Mouse (Mus musculus): ENCODE results near the gene Inpp5d. TPM values are rescaled to one million over a fixed set of nuclear protein-coding genes. Genes with fewer than 3 reads are reported as not detected.

The Inpp5d gene
- polyA plus RNA-seq, 1 experiment from 2014 or later: 2.8 TPM

GRCm38 (mm10) chr1:87621146-87621857, 1.2 kb downstream of the Inpp5d start:
- no peak for ATAC-seq
- Histone ChIP-seq H3K9me3 (ENCODE audit: control insufficient read depth, low read length) (no peaks in the 10 kb centered on the region), H3K27me3 (replicated peaks; ENCODE audit: control insufficient read depth, insufficient read depth, low read length) (no peaks in the 10 kb centered on the region), H3K4me3 (replicated peaks; ENCODE audit: low read length) (no peak overlapping the region), H3K4me2 (ENCODE audit: low read length) (no peak overlapping the region), H3K36me3 (ENCODE audit: control insufficient read depth, insufficient read depth) (no peaks in the 10 kb centered on the region), H3K27ac (ENCODE audit: low read length) (no peak overlapping the region), H3K9ac (replicated peaks; ENCODE audit: low read depth, low read length) (no peak overlapping the region), H3K4me1 (replicated peaks; ENCODE audit: control insufficient read depth, insufficient read depth, low read length) (no peaks in the 10 kb centered on the region)
- 89% methylated on average over 9 of the region's 9 CpGs for WGBS

GRCm38 (mm10) chr1:87621858-87622279, 1.8 kb downstream of the Inpp5d start:
- Histone ChIP-seq H3K27me3 (replicated peaks; ENCODE audit: control insufficient read depth, insufficient read depth, low read length) (no peaks in the 10 kb centered on the region), H3K9ac (replicated peaks; ENCODE audit: low read depth, low read length) (no peak overlapping the region), H3K27ac (ENCODE audit: low read length) (no peak overlapping the region), H3K36me3 (ENCODE audit: control insufficient read depth, insufficient read depth) (no peaks in the 10 kb centered on the region), H3K4me3 (replicated peaks; ENCODE audit: low read length) (no peak overlapping the region), H3K4me2 (ENCODE audit: low read length) (no peak overlapping the region), H3K9me3 (ENCODE audit: control insufficient read depth, low read length) (no peaks in the 10 kb centered on the region), H3K4me1 (replicated peaks; ENCODE audit: control insufficient read depth, insufficient read depth, low read length) (no peaks in the 10 kb centered on the region)
- 60% methylated on average over 3 of the region's 3 CpGs for WGBS
- no peak for ATAC-seq

- no peak overlapping the region for H3K27ac ChIP-seq (ENCODE audit: low read length)
- WGBS: 85% methylated on average over 1 of the region's 1 CpGs
- no peaks in the 10 kb centered on the region for H3K27me3 ChIP-seq (replicated peaks; ENCODE audit: control insufficient read depth, insufficient read depth, low read length)
- no peak overlapping the region for H3K4me3 ChIP-seq (replicated peaks; ENCODE audit: low read length)
- ATAC-seq: no peak
- H3K9ac ChIP-seq (replicated peaks; ENCODE audit: low read depth, low read length): no peak overlapping the region
- no peak overlapping the region for H3K4me2 ChIP-seq (ENCODE audit: low read length)
- H3K4me1 ChIP-seq (replicated peaks; ENCODE audit: control insufficient read depth, insufficient read depth, low read length): no peaks in the 10 kb centered on the region
- H3K36me3 ChIP-seq (ENCODE audit: control insufficient read depth, insufficient read depth): no peaks in the 10 kb centered on the region
- no peaks in the 10 kb centered on the region for H3K9me3 ChIP-seq (ENCODE audit: control insufficient read depth, low read length)
These were observed 4.0 kb downstream of the Inpp5d start for GRCm38 (mm10) chr1:87623977-87624666.

- Histone ChIP-seq H3K4me2 (ENCODE audit: low read length) (no peak overlapping the region), H3K27me3 (replicated peaks; ENCODE audit: control insufficient read depth, insufficient read depth, low read length) (no peaks in the 10 kb centered on the region), H3K9ac (replicated peaks; ENCODE audit: low read depth, low read length) (no peak overlapping the region), H3K4me3 (replicated peaks; ENCODE audit: low read length) (no peak overlapping the region), H3K9me3 (ENCODE audit: control insufficient read depth, low read length) (no peaks in the 10 kb centered on the region), H3K36me3 (ENCODE audit: control insufficient read depth, insufficient read depth) (no peaks in the 10 kb centered on the region), H3K27ac (ENCODE audit: low read length) (no peak overlapping the region), H3K4me1 (replicated peaks; ENCODE audit: control insufficient read depth, insufficient read depth, low read length) (no peaks in the 10 kb centered on the region)
- WGBS: 82% methylated on average over 2 of the region's 2 CpGs
- ATAC-seq: no peak
These were observed 4.7 kb downstream of the Inpp5d start for GRCm38 (mm10) chr1:87624826-87625225.

GRCm38 (mm10) chr1:87625254-87626025, 5.3 kb downstream of the Inpp5d start:
- no peaks in the 10 kb centered on the region for H3K9me3 ChIP-seq (ENCODE audit: control insufficient read depth, low read length)
- ATAC-seq: no peak
- no peaks in the 10 kb centered on the region for H3K36me3 ChIP-seq (ENCODE audit: control insufficient read depth, insufficient read depth)
- 83% methylated on average over 6 of the region's 6 CpGs for WGBS
- no peak overlapping the region for H3K4me3 ChIP-seq (replicated peaks; ENCODE audit: low read length)
- H3K9ac ChIP-seq (replicated peaks; ENCODE audit: low read depth, low read length): no peak overlapping the region
- H3K4me2 ChIP-seq (ENCODE audit: low read length): no peak overlapping the region
- no peaks in the 10 kb centered on the region for H3K27me3 ChIP-seq (replicated peaks; ENCODE audit: control insufficient read depth, insufficient read depth, low read length)
- no peaks in the 10 kb centered on the region for H3K4me1 ChIP-seq (replicated peaks; ENCODE audit: control insufficient read depth, insufficient read depth, low read length)
- H3K27ac ChIP-seq (ENCODE audit: low read length): no peak overlapping the region

- no peak for ATAC-seq
- Histone ChIP-seq H3K4me2 (ENCODE audit: low read length) (no peak overlapping the region), H3K9ac (replicated peaks; ENCODE audit: low read depth, low read length) (no peak overlapping the region), H3K27me3 (replicated peaks; ENCODE audit: control insufficient read depth, insufficient read depth, low read length) (no peaks in the 10 kb centered on the region), H3K9me3 (ENCODE audit: control insufficient read depth, low read length) (no peaks in the 10 kb centered on the region), H3K4me3 (replicated peaks; ENCODE audit: low read length) (no peak overlapping the region), H3K27ac (ENCODE audit: low read length) (no peak overlapping the region), H3K36me3 (ENCODE audit: control insufficient read depth, insufficient read depth) (no peaks in the 10 kb centered on the region), H3K4me1 (replicated peaks; ENCODE audit: control insufficient read depth, insufficient read depth, low read length) (no peaks in the 10 kb centered on the region)
- 77% methylated on average over 2 of the region's 2 CpGs for WGBS
These were observed 6.2 kb downstream of the Inpp5d start for GRCm38 (mm10) chr1:87626344-87626743.

- no peak overlapping the region for H3K4me3 ChIP-seq (replicated peaks; ENCODE audit: low read length)
- no peak overlapping the region for H3K4me2 ChIP-seq (ENCODE audit: low read length)
- 77% methylated on average over 2 of the region's 2 CpGs for WGBS
- H3K4me1 ChIP-seq (replicated peaks; ENCODE audit: control insufficient read depth, insufficient read depth, low read length): no peaks in the 10 kb centered on the region
- no peak overlapping the region for H3K9ac ChIP-seq (replicated peaks; ENCODE audit: low read depth, low read length)
- H3K9me3 ChIP-seq (ENCODE audit: control insufficient read depth, low read length): no peaks in the 10 kb centered on the region
- H3K27ac ChIP-seq (ENCODE audit: low read length): no peak overlapping the region
- H3K36me3 ChIP-seq (ENCODE audit: control insufficient read depth, insufficient read depth): no peaks in the 10 kb centered on the region
- H3K27me3 ChIP-seq (replicated peaks; ENCODE audit: control insufficient read depth, insufficient read depth, low read length): no peaks in the 10 kb centered on the region
- no peak for ATAC-seq
These were observed 8.0 kb downstream of the Inpp5d start for GRCm38 (mm10) chr1:87628085-87628484.

- no peak overlapping the region for H3K4me3 ChIP-seq (replicated peaks; ENCODE audit: low read length)
- ATAC-seq: no peak
- no peaks in the 10 kb centered on the region for H3K36me3 ChIP-seq (ENCODE audit: control insufficient read depth, insufficient read depth)
- H3K9me3 ChIP-seq (ENCODE audit: control insufficient read depth, low read length): no peaks in the 10 kb centered on the region
- H3K27me3 ChIP-seq (replicated peaks; ENCODE audit: control insufficient read depth, insufficient read depth, low read length): no peaks in the 10 kb centered on the region
- H3K4me1 ChIP-seq (replicated peaks; ENCODE audit: control insufficient read depth, insufficient read depth, low read length): no peaks in the 10 kb centered on the region
- no peak overlapping the region for H3K27ac ChIP-seq (ENCODE audit: low read length)
- H3K4me2 ChIP-seq (ENCODE audit: low read length): no peak overlapping the region
- WGBS: 91% methylated on average over 10 of the region's 10 CpGs
- no peak overlapping the region for H3K9ac ChIP-seq (replicated peaks; ENCODE audit: low read depth, low read length)
These were observed 11.5 kb downstream of the Inpp5d start for GRCm38 (mm10) chr1:87631584-87631983.

GRCm38 (mm10) chr1:87632163-87632562, 12.1 kb downstream of the Inpp5d start:
- no peaks in the 10 kb centered on the region for H3K9me3 ChIP-seq (ENCODE audit: control insufficient read depth, low read length)
- H3K27ac ChIP-seq (ENCODE audit: low read length): no peak overlapping the region
- no peak overlapping the region for H3K4me2 ChIP-seq (ENCODE audit: low read length)
- WGBS: 79% methylated on average over 6 of the region's 6 CpGs
- no peak overlapping the region for H3K4me3 ChIP-seq (replicated peaks; ENCODE audit: low read length)
- no peaks in the 10 kb centered on the region for H3K36me3 ChIP-seq (ENCODE audit: control insufficient read depth, insufficient read depth)
- no peak for ATAC-seq
- no peaks in the 10 kb centered on the region for H3K4me1 ChIP-seq (replicated peaks; ENCODE audit: control insufficient read depth, insufficient read depth, low read length)
- H3K9ac ChIP-seq (replicated peaks; ENCODE audit: low read depth, low read length): no peak overlapping the region
- no peaks in the 10 kb centered on the region for H3K27me3 ChIP-seq (replicated peaks; ENCODE audit: control insufficient read depth, insufficient read depth, low read length)

All from forebrain, embryonic 16.5 days (tissue).